Mouse (Mus musculus): ENCODE measurements around the gene Gfi1. TPM values are rescaled to one million over a fixed set of nuclear protein-coding genes. Genes with fewer than 3 reads are reported as not detected.

Gene Gfi1
- polyA plus RNA-seq, 1 experiment from 2014 or later: not detected

DNA sequence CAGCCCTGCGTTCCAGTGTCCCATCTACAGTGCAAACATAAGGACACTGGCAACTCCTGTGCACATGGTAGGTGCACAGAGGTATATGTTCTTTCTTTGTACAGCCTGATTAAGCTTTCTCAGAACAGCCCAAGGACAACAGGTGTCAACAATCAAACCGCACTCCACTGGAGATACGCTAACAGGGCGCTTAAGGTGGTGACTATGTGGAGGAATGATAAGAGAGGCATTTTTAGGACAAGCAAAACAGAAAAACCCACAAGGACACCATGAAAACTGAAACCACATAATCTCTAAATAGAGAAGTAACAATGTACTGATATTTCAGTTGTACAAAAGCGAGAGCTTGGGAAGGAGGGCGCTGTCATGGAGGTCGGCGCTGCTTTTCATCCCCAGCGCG lies 25.0 kb downstream of the Gfi1 start:
- no peak overlapping the region for H3K4me3 ChIP-seq (ENCODE audit: low read depth, low read length)
- H3K9me3 ChIP-seq (replicated peaks; ENCODE audit: control insufficient read depth, low read length): no peaks in the 10 kb centered on the region; the same call in 1 of the 2 replicates
- peaks cover 3% of the 10 kb centered on the region; the same call in 1 of the 2 replicates for H3K4me1 ChIP-seq (ENCODE audit: control insufficient read depth, insufficient read depth, low read length)
- no peak overlapping the region for H3K4me2 ChIP-seq
- H3K9ac ChIP-seq (ENCODE audit: low read depth, low read length): no peak overlapping the region
- H3K27me3 ChIP-seq (ENCODE audit: control insufficient read depth, insufficient read depth, low read length): no peaks in the 10 kb centered on the region
- no peak for ATAC-seq (replicated peaks; ENCODE audit: insufficient number of reproducible peaks, low FRiP score, low TSS enrichment)
- H3K27ac ChIP-seq (ENCODE audit: low read depth, low read length): no peak overlapping the region
- no peaks in the 10 kb centered on the region for H3K36me3 ChIP-seq (ENCODE audit: control insufficient read depth, insufficient read depth, low read length)
- WGBS (ENCODE audit: insufficient replicate concordance): 66% methylated on average over 10 of the region's 10 CpGs

DNA sequence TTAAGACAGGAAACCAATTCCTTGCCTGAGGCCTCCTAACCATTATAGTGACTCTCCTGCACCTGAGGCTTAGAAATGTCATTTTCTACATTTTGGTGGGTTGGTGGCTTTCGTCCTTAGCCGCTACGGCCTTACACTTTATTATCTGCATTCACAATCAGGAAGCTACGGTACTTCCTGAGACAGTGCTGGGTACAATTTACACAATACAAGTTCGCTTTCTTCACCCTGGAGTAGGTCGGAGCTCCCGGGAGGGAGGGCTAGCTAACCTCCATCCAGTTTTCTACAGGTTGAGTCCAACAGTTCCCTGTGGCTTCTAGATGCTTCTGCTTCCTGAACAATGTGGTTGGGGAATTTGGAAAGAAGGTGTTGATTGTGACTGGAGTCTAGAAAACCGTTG lies 26.9 kb downstream of the Gfi1 start:
- no peaks in the 10 kb centered on the region for H3K36me3 ChIP-seq (ENCODE audit: control insufficient read depth, insufficient read depth, low read length)
- H3K9ac ChIP-seq (ENCODE audit: low read depth, low read length): no peak overlapping the region
- H3K4me2 ChIP-seq: no peak overlapping the region
- no peaks in the 10 kb centered on the region for H3K27me3 ChIP-seq (ENCODE audit: control insufficient read depth, insufficient read depth, low read length)
- peaks cover 3% of the 10 kb centered on the region; the same call in 1 of the 2 replicates for H3K4me1 ChIP-seq (ENCODE audit: control insufficient read depth, insufficient read depth, low read length)
- ATAC-seq (replicated peaks; ENCODE audit: insufficient number of reproducible peaks, low FRiP score, low TSS enrichment): no peak
- no peak overlapping the region for H3K4me3 ChIP-seq (ENCODE audit: low read depth, low read length)
- no peak overlapping the region for H3K27ac ChIP-seq (ENCODE audit: low read depth, low read length)
- WGBS (ENCODE audit: insufficient replicate concordance): 76% methylated on average over 8 of the region's 8 CpGs
- no peaks in the 10 kb centered on the region; the same call in 1 of the 2 replicates for H3K9me3 ChIP-seq (replicated peaks; ENCODE audit: control insufficient read depth, low read length)

DNA sequence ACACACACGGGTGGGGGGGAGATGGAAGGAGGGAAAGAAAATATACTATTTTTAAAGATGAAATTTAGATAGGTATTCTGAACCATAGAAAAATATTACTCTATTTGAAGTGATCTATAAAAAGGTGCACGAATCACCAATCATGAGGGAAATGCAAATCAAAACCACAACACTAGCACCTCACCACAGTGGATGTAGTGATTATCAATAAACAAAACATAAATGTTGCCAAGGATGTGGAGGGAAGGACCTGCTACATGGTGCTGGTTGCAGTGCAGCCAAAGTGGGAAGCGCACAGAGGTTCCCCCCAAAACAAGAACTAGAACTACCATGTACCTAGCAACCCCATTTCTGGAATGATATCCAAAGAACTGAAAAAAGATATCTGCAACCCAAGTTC lies 30.8 kb downstream of the Gfi1 start:
- no peak overlapping the region for H3K27ac ChIP-seq (ENCODE audit: low read depth, low read length)
- H3K4me2 ChIP-seq: no peak overlapping the region
- no peaks in the 10 kb centered on the region for H3K36me3 ChIP-seq (ENCODE audit: control insufficient read depth, insufficient read depth, low read length)
- ATAC-seq (replicated peaks; ENCODE audit: insufficient number of reproducible peaks, low FRiP score, low TSS enrichment): no peak
- H3K9ac ChIP-seq (ENCODE audit: low read depth, low read length): no peak overlapping the region
- no peaks in the 10 kb centered on the region for H3K4me1 ChIP-seq (ENCODE audit: control insufficient read depth, insufficient read depth, low read length)
- 73% methylated on average over 3 of the region's 3 CpGs for WGBS (ENCODE audit: insufficient replicate concordance)
- H3K9me3 ChIP-seq (replicated peaks; ENCODE audit: control insufficient read depth, low read length): no peaks in the 10 kb centered on the region; the same call in 1 of the 2 replicates
- no peak overlapping the region for H3K4me3 ChIP-seq (ENCODE audit: low read depth, low read length)
- 0 out of 2 replicates have a peak, but pooled peaks cover 3% of the 10 kb centered on the region for H3K27me3 ChIP-seq (ENCODE audit: control insufficient read depth, insufficient read depth, low read length)

DNA sequence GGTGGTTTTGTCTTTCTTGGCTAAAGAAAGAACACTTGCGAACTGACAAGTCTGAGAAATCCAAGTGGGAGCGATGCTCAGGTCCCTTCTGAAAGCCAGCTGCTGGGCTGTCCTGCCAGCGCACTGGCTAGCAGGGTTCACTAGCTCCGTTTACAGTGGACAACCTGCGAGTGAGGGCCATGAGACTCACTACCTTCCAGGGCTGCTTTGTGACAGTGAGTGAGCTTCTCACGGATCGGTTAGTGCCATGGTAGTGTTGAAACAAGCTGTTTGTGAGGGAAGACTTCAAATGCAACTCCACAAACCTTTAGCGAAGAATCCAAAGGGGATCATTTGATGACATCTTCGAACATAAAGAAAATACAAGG lies 37.4 kb downstream of the Gfi1 start:
- no peak for ATAC-seq (replicated peaks; ENCODE audit: insufficient number of reproducible peaks, low FRiP score, low TSS enrichment)
- peak overlapping the region; percentile 67 for H3K9ac ChIP-seq (ENCODE audit: low read depth, low read length)
- 23% methylated on average over 9 of the region's 9 CpGs for WGBS (ENCODE audit: insufficient replicate concordance)
- H3K27ac ChIP-seq (ENCODE audit: low read depth, low read length): no peak overlapping the region
- H3K4me1 ChIP-seq (ENCODE audit: control insufficient read depth, insufficient read depth, low read length): 0 out of 2 replicates have a peak, but pooled peaks cover 4% of the 10 kb centered on the region
- H3K27me3 ChIP-seq (ENCODE audit: control insufficient read depth, insufficient read depth, low read length): peaks cover 8% of the 10 kb centered on the region; the same call in 1 of the 2 replicates
- no peaks in the 10 kb centered on the region for H3K9me3 ChIP-seq (replicated peaks; ENCODE audit: control insufficient read depth, low read length)
- H3K4me2 ChIP-seq: peak overlapping the region; percentile 88
- H3K4me3 ChIP-seq (ENCODE audit: low read depth, low read length): peak overlapping the region; percentile 59
- H3K36me3 ChIP-seq (ENCODE audit: control insufficient read depth, insufficient read depth, low read length): no peaks in the 10 kb centered on the region

DNA sequence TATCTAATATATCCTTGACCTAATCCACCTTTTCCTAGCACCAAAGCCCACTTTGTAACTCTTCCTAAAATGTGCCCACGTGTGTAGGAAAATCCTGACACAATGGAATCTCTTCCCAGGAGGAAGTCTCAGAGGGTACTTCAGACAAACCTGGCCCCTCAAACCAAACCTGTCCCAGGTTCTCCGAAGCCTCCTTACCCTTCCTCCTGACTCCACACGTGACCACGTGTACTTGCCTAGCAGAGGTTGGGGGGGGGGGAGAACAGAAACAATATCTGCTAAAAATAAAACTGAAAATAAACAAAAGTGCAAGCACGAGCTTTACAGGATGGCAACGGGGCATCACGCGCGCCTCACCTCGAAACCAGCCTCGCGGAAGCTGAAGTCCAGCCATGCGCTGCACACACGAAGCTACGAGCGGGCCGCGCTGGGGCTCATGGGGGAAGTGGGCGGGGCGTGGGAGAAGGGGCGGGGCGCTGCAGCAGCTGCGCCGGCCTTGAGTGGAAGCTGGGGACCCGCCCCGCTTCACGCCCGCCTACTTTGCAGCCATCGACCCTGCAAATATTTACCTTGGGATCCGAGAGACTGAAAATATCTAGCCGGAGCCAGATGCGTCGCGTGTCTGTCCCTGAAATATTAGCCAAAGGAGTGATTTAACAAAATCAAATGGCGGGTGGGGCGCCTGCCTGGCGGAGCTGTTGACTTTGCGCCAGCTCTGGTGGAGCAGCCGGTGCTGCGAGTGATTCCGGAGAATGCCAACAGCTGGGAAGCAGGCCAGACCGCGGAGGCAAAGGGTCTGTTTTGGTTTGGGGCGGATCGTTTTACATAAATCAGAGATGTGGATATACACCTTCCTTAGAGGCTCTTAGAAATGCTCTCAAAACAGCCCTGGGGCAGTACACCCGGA lies 38.0 kb downstream of the Gfi1 start:
- Histone ChIP-seq H3K4me2 (peak overlapping the region; percentile 88), H3K4me1 (ENCODE audit: control insufficient read depth, insufficient read depth, low read length) (0 out of 2 replicates have a peak, but pooled peaks cover 4% of the 10 kb centered on the region), H3K9ac (ENCODE audit: low read depth, low read length) (peak overlapping the region; percentile 67), H3K27ac (ENCODE audit: low read depth, low read length) (no peak overlapping the region), H3K36me3 (ENCODE audit: control insufficient read depth, insufficient read depth, low read length) (no peaks in the 10 kb centered on the region), H3K4me3 (ENCODE audit: low read depth, low read length) (peak overlapping the region; percentile 59), H3K9me3 (replicated peaks; ENCODE audit: control insufficient read depth, low read length) (no peaks in the 10 kb centered on the region), H3K27me3 (ENCODE audit: control insufficient read depth, insufficient read depth, low read length) (peaks cover 8% of the 10 kb centered on the region; the same call in 1 of the 2 replicates)
- WGBS (ENCODE audit: insufficient replicate concordance): 17% methylated on average over 46 of the region's 46 CpGs
- peak; percentile 82 for ATAC-seq (replicated peaks; ENCODE audit: insufficient number of reproducible peaks, low FRiP score, low TSS enrichment)

DNA sequence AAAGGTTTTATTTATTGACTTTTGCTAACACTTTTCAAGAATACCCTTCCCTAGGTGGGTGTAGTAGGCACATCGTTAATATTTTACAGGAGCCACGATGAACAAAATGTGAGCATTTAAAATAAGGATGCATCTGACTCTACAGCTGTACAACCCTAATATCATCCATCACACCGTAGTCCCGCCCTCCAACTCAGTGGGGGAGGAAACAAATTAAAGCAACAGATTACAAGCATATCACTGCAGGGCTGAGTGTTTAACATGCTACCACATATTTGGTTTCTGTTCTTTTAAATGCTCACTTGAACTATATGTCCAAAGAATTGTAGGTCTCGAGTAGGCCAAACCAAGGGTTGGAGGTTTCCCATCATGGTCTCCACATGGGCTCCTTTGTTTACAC lies 38.7 kb downstream of the Gfi1 start:
- Histone ChIP-seq H3K4me3 (ENCODE audit: low read depth, low read length) (no peak overlapping the region), H3K27ac (ENCODE audit: low read depth, low read length) (no peak overlapping the region), H3K4me1 (ENCODE audit: control insufficient read depth, insufficient read depth, low read length) (0 out of 2 replicates have a peak, but pooled peaks cover 4% of the 10 kb centered on the region), H3K9me3 (replicated peaks; ENCODE audit: control insufficient read depth, low read length) (no peaks in the 10 kb centered on the region), H3K9ac (ENCODE audit: low read depth, low read length) (no peak overlapping the region), H3K27me3 (ENCODE audit: control insufficient read depth, insufficient read depth, low read length) (peaks cover 8% of the 10 kb centered on the region; the same call in 1 of the 2 replicates), H3K4me2 (no peak overlapping the region), H3K36me3 (ENCODE audit: control insufficient read depth, insufficient read depth, low read length) (no peaks in the 10 kb centered on the region)
- WGBS (ENCODE audit: insufficient replicate concordance): 93% methylated on average over 5 of the region's 5 CpGs
- no peak for ATAC-seq (replicated peaks; ENCODE audit: insufficient number of reproducible peaks, low FRiP score, low TSS enrichment)

DNA sequence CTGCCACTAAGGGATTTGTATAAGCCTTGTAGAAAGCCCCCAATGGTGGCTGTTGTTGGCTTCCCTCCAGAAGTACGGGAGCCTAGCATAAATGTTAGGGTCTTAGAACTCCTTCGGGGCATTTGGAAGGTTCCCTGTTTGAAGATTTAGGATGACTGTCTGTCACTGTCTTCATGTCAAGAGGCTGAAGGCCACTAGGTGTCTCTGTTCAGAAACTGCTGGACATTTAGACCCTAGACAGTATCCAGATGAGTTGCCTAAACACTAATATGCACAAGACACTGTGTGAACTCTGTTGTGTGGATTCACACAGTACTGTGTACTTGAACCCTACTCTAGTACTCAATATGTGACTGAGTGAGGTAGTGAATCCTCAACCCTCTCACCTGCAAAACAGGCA lies 41.5 kb downstream of the Gfi1 start:
- H3K9me3 ChIP-seq (replicated peaks; ENCODE audit: control insufficient read depth, low read length): no peaks in the 10 kb centered on the region
- no peak for ATAC-seq (replicated peaks; ENCODE audit: insufficient number of reproducible peaks, low FRiP score, low TSS enrichment)
- 71% methylated on average over 2 of the region's 2 CpGs for WGBS (ENCODE audit: insufficient replicate concordance)
- no peak overlapping the region for H3K9ac ChIP-seq (ENCODE audit: low read depth, low read length)
- H3K4me3 ChIP-seq (ENCODE audit: low read depth, low read length): no peak overlapping the region
- H3K36me3 ChIP-seq (ENCODE audit: control insufficient read depth, insufficient read depth, low read length): no peaks in the 10 kb centered on the region
- H3K27ac ChIP-seq (ENCODE audit: low read depth, low read length): no peak overlapping the region
- 0 out of 2 replicates have a peak, but pooled peaks cover 4% of the 10 kb centered on the region for H3K4me1 ChIP-seq (ENCODE audit: control insufficient read depth, insufficient read depth, low read length)
- H3K4me2 ChIP-seq: no peak overlapping the region
- peaks cover 3% of the 10 kb centered on the region; the same call in 1 of the 2 replicates for H3K27me3 ChIP-seq (ENCODE audit: control insufficient read depth, insufficient read depth, low read length)

DNA sequence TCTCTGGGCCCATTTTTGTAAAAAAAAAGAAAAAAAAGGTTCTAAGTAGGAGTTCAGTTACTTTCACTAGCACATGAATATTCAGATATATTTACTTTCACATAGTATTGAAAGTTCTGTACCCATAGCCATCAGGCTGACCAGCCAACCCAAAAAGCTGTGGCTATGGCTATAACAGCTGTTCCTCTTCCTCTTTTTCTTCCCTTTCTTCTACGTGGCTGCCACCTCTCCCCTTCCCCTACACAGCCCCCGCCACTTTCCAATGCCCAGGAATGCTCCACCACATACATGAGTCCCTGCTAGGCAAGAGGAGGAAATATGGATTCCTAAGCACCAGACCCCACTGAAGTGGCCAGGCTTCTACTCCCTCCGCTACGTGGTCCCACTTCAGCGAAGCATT lies 44.5 kb downstream of the Gfi1 start:
- no peaks in the 10 kb centered on the region for H3K4me1 ChIP-seq (ENCODE audit: control insufficient read depth, insufficient read depth, low read length)
- ATAC-seq (replicated peaks; ENCODE audit: insufficient number of reproducible peaks, low FRiP score, low TSS enrichment): no peak
- H3K4me3 ChIP-seq (ENCODE audit: low read depth, low read length): no peak overlapping the region
- H3K27me3 ChIP-seq (ENCODE audit: control insufficient read depth, insufficient read depth, low read length): no peaks in the 10 kb centered on the region
- H3K9ac ChIP-seq (ENCODE audit: low read depth, low read length): no peak overlapping the region
- WGBS (ENCODE audit: insufficient replicate concordance): 79% methylated on average over 5 of the region's 5 CpGs
- no peak overlapping the region for H3K27ac ChIP-seq (ENCODE audit: low read depth, low read length)
- H3K9me3 ChIP-seq (replicated peaks; ENCODE audit: control insufficient read depth, low read length): no peaks in the 10 kb centered on the region
- no peaks in the 10 kb centered on the region for H3K36me3 ChIP-seq (ENCODE audit: control insufficient read depth, insufficient read depth, low read length)
- no peak overlapping the region for H3K4me2 ChIP-seq

All from heart, embryonic 11.5 days (tissue).